Comparison of ENCODE assay signal across 8 mouse cellular contexts in the genomic region with DNA sequence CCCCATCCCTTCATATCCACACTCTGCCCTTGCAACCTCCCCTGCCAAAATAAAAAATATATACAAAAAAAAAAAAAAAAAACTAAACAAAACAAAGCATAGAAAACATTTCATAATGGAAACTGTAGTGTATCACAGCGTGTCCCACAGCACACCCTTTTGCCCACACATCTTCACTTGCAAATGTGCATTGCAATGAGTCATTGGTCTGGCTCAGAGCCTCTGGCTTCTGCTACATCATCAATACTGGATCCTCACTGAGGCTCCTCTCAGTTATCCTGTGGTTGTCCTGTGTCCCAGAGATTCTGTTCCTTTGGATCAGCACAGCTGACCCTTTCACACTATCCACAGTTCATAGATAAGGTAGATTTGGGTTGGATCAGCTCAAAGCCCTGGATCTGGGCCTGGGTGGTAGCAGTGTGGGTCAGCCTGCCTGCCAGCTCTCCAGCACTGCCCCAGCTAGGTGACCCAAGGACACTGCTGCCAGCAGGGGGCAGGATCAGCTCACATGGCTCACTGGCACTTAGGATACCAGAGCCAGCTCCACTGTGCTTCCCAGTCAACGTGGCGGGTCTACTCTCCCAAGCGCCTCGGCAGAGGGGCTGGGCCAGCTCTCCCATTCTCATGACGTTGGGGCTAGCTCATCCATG. TPM values are rescaled to one million over a fixed set of nuclear protein-coding genes. Genes with fewer than 3 reads are reported as not detected.
DNase-seq lines count a peak whose midpoint lies in the region; ATAC-seq and TF ChIP-seq lines count a peak whose summit lies in the region.

No protein-coding gene starts in this region.

- no peak for TF ChIP-seq POLR2A in cortical plate, adult 2 months (IDR thresholded peaks at IDR 0.05; ENCODE audit: extremely low read depth, insufficient read depth, low read length)

- no peaks in the 10 kb centered on the region for H3K36me3 ChIP-seq in limb, embryonic 10.5 days
- H3K36me3 ChIP-seq in midbrain, embryonic 13.5 days, result no peaks in the 10 kb centered on the region
- no peaks in the 10 kb centered on the region for H3K36me3 ChIP-seq in stomach, postnatal 0 days (ENCODE audit: control insufficient read depth, insufficient read depth, low read length)

- no peak overlapping the region for H3K4me3 ChIP-seq in cortical plate, adult 2 months (ENCODE audit: insufficient read depth, low read length)
- H3K4me3 ChIP-seq in limb, embryonic 10.5 days, result no peak overlapping the region
- H3K4me3 ChIP-seq in midbrain, embryonic 13.5 days (replicated peaks), result no peak overlapping the region
- no peak overlapping the region for H3K4me3 ChIP-seq in stomach, postnatal 0 days (ENCODE audit: low read depth, low read length)

- no peak for ATAC-seq in cerebellum, adult (ENCODE audit: insufficient number of reproducible peaks, low FRiP score, low TSS enrichment)
- ATAC-seq in midbrain, embryonic 13.5 days, result peak; percentile 57
- ATAC-seq in stomach, postnatal 0 days (ENCODE audit: low FRiP score, low TSS enrichment), result peak; percentile 68

- WGBS in limb, embryonic 10.5 days, result 65% methylated on average over 6 of the region's 6 CpGs
- WGBS in midbrain, embryonic 13.5 days, result 63% methylated on average over 6 of the region's 6 CpGs
- 61% methylated on average over 6 of the region's 6 CpGs for WGBS in stomach, postnatal 0 days

- no peaks in the 10 kb centered on the region for H3K27me3 ChIP-seq in limb, embryonic 10.5 days (ENCODE audit: low read depth, poor library complexity, severe bottlenecking)
- H3K27me3 ChIP-seq in midbrain, embryonic 13.5 days, result no peaks in the 10 kb centered on the region
- no peaks in the 10 kb centered on the region for H3K27me3 ChIP-seq in stomach, postnatal 0 days (ENCODE audit: control insufficient read depth, insufficient read depth, low read length)

- peak; percentile 44 for TF ChIP-seq CTCF in cortical plate, adult 2 months (IDR thresholded peaks at IDR 0.05; ENCODE audit: extremely low read depth, insufficient read depth, low read length)
- peak; percentile 77 for TF ChIP-seq CTCF in stomach, postnatal 0 days (IDR thresholded peaks at IDR 0.05; ENCODE audit: low read depth)

- peak; percentile 30 to 60 for DNase-seq in cerebellum, postnatal 14 days
- peak; percentile 54 for DNase-seq in CD8-positive naive resting alpha-beta T cell, adult 2 months (ENCODE audit: low read depth in 2 of 2, low spot score in 2 of 2)
- DNase-seq in heart, postnatal 36 days, result peak; percentile 66 to 78
- DNase-seq in limb, embryonic 10.5 days (ENCODE audit: low spot score), result peak; percentile 56
- DNase-seq in stomach, postnatal 0 days (ENCODE audit: low spot score), result peak; percentile 83

- H3K27ac ChIP-seq in cortical plate, adult 2 months (ENCODE audit: insufficient read depth, low read length), result no peak overlapping the region
- peak overlapping the region; percentile 74 for H3K27ac ChIP-seq in limb, embryonic 10.5 days
- no peak overlapping the region for H3K27ac ChIP-seq in midbrain, embryonic 13.5 days
- H3K27ac ChIP-seq in stomach, postnatal 0 days (replicated peaks), result no peak overlapping the region

- intact Hi-C loops in heart, postnatal 36 days (cut with DNase I), result no loop called here

- no peaks in the 10 kb centered on the region for H3K4me1 ChIP-seq in cortical plate, adult 2 months (ENCODE audit: control insufficient read depth, insufficient read depth, low read length)
- H3K4me1 ChIP-seq in limb, embryonic 10.5 days, result peaks cover 52% of the 10 kb centered on the region
- peaks cover 20% of the 10 kb centered on the region for H3K4me1 ChIP-seq in midbrain, embryonic 13.5 days (replicated peaks)
- H3K4me1 ChIP-seq in stomach, postnatal 0 days (replicated peaks; ENCODE audit: control insufficient read depth, insufficient read depth), result 0 out of 2 replicates have a peak, but pooled peaks cover 2% of the 10 kb centered on the region

- no peak for TF ChIP-seq EP300 in stomach, postnatal 0 days (optimal IDR thresholded peaks at IDR 0.05)

- no peak overlapping the region for H3K4me2 ChIP-seq in midbrain, embryonic 13.5 days (replicated peaks)
- H3K4me2 ChIP-seq in stomach, postnatal 0 days (replicated peaks; ENCODE audit: low read depth), result no peak overlapping the region

- H3K9ac ChIP-seq in midbrain, embryonic 13.5 days (replicated peaks), result no peak overlapping the region
- no peak overlapping the region for H3K9ac ChIP-seq in stomach, postnatal 0 days (ENCODE audit: low read length)

- H3K9me3 ChIP-seq in limb, embryonic 10.5 days (replicated peaks), result no peaks in the 10 kb centered on the region
- no peaks in the 10 kb centered on the region for H3K9me3 ChIP-seq in midbrain, embryonic 13.5 days
- no peaks in the 10 kb centered on the region for H3K9me3 ChIP-seq in stomach, postnatal 0 days (ENCODE audit: control insufficient read depth, low read length)

RNA-seq across cellular contexts. Expression of a gene that starts 7.4 kb away (rescaled TPM):
- 207 and 216 TPM in 2 replicates for polyA plus RNA-seq in cortical plate, adult 2 months (2012; rRNA removed)
- 100 to 1,000 TPM; 366 to 383 TPM for total RNA-seq in heart, postnatal 36 days (2021)
- polyA plus RNA-seq in limb, embryonic 10.5 days (2016; fragmentation: Nextera tagmentation; extraction: Ambion mirVana), result 565 and 690 TPM in 2 replicates
- 563 and 595 TPM in 2 replicates for polyA plus RNA-seq in midbrain, embryonic 13.5 days (2015; fragmentation: Nextera tagmentation; extraction: Ambion mirVana)
- polyA plus RNA-seq in stomach, postnatal 0 days (2015; fragmentation: Nextera tagmentation; extraction: Ambion mirVana), result 175 and 195 TPM in 2 replicates
